Mouse (Mus musculus): ENCODE data around the gene Alk.
"Not testable (repeated sequence)": the region's sequence is repeated elsewhere in the genome, so short reads cannot be mapped to it uniquely, and the experiment has no call there.

Alk gene

GRCm38 (mm10) chr17:72527481-72527880 is 76.9 kb downstream of the Alk start:
- no peak for DNase-seq (ENCODE audit: low spot score)

GRCm38 (mm10) chr17:72526356-72526755 is 78.1 kb downstream of the Alk start:
- no peak for DNase-seq (ENCODE audit: low spot score)

DNA sequence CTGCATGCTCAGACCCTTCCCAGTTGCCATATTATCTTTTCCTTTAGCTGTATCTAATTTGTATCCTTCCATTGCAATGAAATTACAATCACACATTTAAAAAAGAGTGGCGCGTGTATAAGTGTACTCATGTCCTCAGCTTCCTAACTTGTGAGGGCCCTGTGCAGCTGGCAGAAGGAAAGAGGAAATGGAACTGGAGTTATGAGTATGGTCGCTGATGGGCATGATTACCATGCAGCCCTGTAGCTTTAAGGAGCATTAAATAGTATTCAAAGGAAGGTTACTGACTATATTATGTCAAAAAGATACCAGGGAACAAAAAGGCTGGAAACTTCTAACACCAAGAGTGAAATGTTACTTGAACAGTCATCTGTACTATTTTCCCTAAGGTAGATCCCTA is 79.6 kb downstream of the Alk start:
- no peak for DNase-seq (ENCODE audit: low spot score)

DNA sequence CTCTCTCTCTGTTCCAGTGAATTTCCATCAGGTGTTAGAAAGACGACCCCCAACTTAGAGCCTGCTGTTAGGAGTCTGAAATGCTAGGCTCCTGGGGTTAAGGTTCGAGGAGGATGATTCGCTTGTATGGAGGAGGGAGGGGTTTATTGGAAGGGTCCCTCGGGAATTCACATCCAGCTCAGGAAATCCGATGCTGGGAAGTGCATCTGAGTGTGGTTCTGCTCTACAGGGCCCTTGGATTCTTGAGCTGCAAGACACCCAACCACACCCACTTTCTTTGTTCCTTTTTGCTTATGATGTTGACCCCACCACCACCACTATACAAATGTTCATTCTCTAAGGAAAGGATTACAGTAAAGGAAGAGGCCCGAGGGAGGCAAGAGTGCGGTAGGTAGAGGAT is 81.4 kb downstream of the Alk start:
- DNase-seq (ENCODE audit: low spot score), result no peak

DNA sequence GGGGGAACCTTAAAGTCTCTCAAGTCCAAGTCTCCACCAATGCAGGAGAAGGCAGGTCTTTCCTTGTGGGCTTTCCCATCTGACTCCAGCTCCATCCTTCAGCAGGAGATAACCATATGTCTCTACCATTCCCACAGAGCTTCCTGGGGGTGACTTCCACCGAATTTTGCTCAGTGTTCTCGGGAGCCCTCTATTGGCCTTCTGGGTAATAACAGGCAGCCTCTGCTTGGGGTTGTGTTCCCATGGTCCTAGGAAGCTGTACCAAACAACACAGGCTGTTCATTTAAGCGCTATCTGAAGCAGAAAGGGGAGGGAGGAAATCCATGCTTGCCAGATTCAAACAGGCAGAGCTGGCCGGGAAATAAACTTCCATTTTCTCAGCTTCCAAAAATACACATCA is 82.0 kb downstream of the Alk start:
- peak; percentile 48 for DNase-seq (ENCODE audit: low spot score)

GRCm38 (mm10) chr17:72521353-72521752 is 83.1 kb downstream of the Alk start:
- no peak for DNase-seq (ENCODE audit: low spot score)

DNA sequence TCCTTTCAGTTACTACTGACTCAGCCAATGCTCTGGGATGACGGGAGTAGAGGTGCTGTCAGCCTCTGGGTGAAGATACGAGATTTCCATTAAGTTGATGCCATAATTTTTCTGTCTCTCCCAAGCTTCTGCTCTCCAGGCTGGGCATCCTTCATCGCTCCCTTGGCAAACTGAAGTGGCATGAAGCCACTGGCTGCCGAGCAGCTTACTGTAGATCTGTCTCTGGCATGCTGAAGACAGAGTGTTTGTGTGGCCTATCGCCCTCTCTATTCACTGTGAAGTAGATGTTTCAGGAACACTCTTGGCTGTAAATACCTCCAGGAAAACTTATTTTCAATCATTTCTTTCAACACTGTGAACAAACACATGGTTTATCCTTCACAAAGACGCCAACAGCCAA is 93.7 kb downstream of the Alk start:
- DNase-seq (ENCODE audit: low spot score), result no peak

DNA sequence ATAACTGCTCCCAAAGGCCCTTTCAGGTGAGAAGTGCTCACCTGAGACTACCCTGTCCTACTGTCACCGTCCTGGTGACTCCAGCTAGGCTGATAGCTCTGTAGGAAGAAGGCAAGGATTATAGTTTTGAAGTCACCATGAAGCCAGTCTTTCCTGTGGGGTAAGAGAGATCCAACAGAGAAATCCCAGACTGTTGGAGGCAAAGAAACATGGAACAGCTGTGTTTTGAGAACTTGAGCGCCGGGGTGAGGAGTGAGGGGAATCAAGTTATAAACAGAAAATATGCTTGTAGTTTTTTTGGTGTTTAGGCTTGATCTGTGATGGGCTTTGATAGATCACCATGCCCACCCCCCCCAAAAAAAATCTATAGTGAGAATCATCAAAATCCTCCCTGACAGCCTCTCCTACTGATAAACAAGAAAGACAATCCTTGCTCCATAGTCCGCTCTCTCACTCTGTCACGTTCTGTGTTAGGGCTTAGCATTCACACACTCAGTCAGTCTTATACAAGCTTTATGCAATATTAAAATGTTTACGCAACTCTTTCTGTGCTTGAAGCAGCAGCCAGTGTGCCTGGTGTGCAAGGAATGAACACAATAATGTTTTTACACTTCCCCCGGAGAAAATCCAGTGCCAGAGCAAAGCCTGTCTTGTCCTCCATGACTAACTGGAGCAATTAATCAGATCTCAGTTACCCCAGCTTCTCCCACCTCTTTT is 95.6 kb downstream of the Alk start:
- no peak for DNase-seq (ENCODE audit: low spot score)

DNA sequence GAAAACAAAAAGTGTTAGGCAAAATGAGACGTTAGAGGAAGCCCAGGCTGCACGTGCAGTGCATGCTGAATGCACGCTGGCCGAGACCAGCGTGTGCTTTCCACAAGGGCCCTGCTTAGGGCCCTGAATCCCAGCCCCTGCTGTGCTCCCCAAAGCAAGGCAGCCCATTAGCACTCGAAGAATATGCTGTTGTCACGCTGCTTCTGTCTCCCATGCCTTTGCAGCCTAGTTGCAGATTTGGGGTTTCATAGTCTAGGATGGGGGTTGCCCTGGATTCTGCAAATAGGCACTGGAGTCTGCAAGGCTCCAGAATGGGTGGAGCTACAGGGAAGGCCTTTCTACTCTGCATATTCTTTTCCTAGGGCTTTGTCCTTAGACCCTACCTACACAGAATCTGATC is 99.2 kb downstream of the Alk start:
- DNase-seq (ENCODE audit: low spot score), result no peak

DNA sequence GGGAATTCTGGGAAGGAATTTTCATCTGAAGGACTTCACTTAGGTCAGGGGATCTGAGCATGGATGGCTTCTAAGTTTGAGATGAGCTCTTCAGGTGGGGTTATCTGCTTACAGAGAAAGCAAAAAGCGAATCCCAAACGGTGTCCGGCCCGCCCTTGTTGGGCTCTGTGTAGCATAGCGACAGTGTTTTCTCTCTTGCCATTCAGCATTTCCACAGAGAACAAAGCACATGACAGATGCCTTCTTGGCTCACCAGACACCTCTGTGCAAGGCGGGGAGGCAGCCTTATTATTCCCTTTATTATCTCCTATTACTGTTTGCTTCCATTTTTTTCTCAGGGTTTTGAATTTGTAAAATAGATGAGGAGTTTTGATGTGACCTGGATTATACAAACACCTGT is 99.8 kb downstream of the Alk start:
- DNase-seq (ENCODE audit: low spot score), result no peak

- peak; percentile 51 for DNase-seq (ENCODE audit: low spot score)
Measured at GRCm38 (mm10) chr17:72495395-72495794, 109.0 kb downstream of the Alk start.

DNA sequence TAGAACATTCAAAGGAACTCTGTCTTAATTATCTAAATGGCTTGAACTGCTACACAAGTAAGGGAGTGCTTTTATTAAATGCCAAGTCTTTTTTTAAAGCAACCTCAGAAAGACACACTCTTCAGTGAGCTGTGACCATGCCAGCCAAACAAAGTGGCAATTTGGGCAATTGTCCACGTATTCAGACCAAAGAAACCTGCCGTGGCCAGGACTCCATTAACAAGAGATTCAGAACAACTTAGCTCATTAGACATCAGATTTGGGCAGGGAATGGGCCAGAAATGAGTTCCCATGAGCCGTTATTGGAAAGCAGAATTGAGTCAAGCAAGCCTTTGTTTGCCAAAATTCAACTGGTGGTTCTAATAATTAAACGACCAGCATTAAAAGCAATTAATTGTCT is 118.8 kb downstream of the Alk start:
- no peak for DNase-seq (ENCODE audit: low spot score)

- not testable (repeated sequence) for DNase-seq (ENCODE audit: low spot score)
Measured at GRCm38 (mm10) chr17:72479260-72479659, 125.2 kb downstream of the Alk start.

- no peak for DNase-seq (ENCODE audit: low spot score)
Measured at GRCm38 (mm10) chr17:72477889-72478405, 126.5 kb downstream of the Alk start.

GRCm38 (mm10) chr17:72476956-72477355 is 127.5 kb downstream of the Alk start:
- no peak for DNase-seq (ENCODE audit: low spot score)

GRCm38 (mm10) chr17:72474166-72474565 is 130.3 kb downstream of the Alk start:
- DNase-seq (ENCODE audit: low spot score), result peak; percentile 43

GRCm38 (mm10) chr17:72448477-72448876 is 155.9 kb downstream of the Alk start:
- DNase-seq (ENCODE audit: low spot score), result no peak

GRCm38 (mm10) chr17:72445204-72446177 is 158.9 kb downstream of the Alk start:
- DNase-seq (ENCODE audit: low spot score), result no peak

- peak; percentile 57 for DNase-seq (ENCODE audit: low spot score)
Measured at GRCm38 (mm10) chr17:72417451-72417850, 187.0 kb downstream of the Alk start.

GRCm38 (mm10) chr17:72414676-72415075 is 189.8 kb downstream of the Alk start:
- no peak for DNase-seq (ENCODE audit: low spot score)

DNA sequence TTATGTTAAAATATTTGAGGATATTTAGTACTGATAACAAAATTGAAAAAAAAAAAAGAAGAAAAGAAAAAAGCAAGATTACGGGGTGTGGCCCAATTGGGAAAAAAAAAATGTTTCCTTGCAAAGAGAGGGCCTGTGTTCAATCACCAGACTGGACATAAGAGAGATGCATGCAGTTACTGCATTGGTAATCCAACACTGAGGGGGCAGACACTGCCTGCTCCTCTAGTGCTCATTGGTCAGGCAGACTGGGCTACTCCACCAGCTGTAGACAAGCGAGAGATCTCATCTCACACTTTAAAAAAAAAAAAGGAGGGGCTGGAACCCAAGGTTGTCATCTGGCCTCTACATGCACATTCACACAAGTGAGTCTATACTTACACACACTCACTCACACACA is 199.6 kb downstream of the Alk start:
- DNase-seq (ENCODE audit: low spot score), result no peak

GRCm38 (mm10) chr17:72401861-72402260 is 202.6 kb downstream of the Alk start:
- no peak for DNase-seq (ENCODE audit: low spot score)

DNA sequence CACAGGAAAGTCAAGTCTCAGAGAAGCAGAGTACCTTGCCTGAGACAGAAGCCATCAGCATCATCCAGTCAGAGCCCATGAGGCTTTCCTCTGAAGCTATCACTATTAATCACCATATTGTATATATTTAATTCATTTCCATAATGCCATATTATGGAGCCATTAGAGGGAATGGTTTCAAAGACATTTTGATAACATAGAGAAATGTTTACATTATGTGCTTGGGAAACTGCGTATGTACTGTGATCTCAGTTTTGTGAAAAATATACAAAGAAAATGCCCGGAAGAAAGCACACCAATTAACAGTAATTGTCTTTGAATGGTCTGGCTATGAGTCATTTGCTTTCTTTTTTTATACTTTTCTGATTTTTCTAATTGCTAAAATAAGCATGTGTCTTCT is 203.1 kb downstream of the Alk start:
- DNase-seq (ENCODE audit: low spot score), result no peak

Measured in MN1 (cell line).